Mouse (Mus musculus): Measurements from ENCODE around the gene Clpp. TPM values are rescaled to one million over a fixed set of nuclear protein-coding genes. Genes with fewer than 3 reads are reported as not detected.

Gene Clpp
- polyA plus RNA-seq, 1 experiment, result 185 TPM

DNA sequence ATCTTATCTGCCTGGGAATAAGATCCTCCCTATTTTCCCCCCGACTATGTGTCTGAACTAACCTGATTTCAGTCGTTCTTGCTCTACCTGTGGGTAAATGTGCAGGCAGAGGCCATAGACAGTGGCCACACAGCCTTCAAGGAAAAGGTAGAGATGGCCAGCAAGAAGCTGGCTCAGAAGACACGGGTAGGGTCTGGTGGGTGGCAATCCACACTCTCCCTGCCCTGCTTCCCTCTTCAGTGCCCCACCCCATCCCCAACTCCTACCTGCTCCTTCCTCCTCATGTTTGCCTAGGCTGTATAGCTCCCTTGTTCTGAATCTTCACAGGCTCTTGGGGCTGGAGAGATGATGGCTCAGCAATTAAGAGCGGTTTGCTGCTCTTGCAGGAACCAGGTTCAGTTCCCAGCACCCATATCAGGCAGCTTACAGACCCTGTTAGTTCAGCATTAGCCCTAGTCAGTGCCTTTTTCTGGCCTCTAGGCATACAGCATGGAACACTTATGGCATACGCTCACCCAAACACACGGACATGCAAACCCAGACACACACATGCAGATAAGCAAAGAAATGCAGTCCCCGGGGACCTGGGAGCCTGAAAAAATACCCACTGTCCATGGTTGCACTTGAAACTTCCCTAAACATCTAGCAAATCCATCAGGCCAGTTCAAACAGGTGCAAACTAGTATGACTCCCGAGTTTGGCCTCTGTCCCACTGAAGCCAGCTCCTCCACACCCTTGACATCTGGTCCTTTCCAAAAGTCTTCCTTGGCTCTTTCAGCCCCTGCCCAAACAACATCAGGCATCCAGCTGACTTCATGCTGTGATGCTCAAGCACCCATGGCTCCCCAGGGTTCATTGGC is 13.3 kb upstream of the Clpp start:
- TF ChIP-seq GATA1 (IDR thresholded peaks at IDR 0.05; ENCODE audit: low read length), result no peak

DNA sequence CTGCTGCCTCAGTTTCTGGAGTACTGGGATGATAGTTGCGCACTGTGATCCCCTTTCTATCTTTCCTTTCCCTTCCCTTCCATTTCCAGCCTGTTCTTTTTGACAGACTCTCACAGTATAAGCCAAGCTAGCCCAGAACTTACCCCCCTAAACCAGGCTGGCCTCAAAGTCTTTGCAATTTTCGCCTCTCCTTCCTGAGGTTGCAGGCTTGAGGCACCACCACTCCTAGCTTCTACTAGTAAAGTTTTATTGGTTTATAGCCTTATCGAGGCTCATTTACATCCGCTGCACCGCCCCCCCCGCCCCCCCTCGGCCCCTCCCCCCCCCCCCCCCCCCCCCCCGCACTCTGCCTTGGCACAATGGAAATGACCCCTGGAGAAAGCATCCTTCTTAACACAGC is 10.6 kb upstream of the Clpp start:
- no peak for TF ChIP-seq GATA1 (IDR thresholded peaks at IDR 0.05; ENCODE audit: low read length)

DNA sequence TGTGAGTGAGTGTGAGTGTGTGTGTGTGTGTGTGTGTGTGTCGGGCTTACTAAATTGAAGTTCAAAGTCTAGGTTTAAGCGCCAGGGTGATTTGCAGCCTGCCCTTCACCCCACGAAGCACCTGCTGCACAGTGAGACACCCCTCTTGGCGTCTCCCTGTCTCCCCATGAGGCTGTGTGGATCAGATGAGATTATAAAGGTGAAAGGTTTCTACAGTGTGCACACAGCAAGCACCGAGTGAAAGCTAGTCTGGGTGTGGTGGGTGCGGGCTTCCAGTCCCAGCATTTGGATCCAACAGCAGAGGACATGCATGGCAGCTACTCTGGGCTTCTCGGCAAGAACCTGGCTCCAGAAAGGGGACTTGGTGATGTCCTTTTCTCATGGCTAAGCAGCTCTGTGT is 9.1 kb upstream of the Clpp start:
- TF ChIP-seq GATA1 (IDR thresholded peaks at IDR 0.05; ENCODE audit: low read length), result no peak

GRCm38 (mm10) chr17:56982013-56982412 is 8.1 kb upstream of the Clpp start, which contains the start of gene Acer1:
Gene Acer1 (minus strand): TSS chr17:56982126.
- TF ChIP-seq GATA1 (IDR thresholded peaks at IDR 0.05; ENCODE audit: low read length), result no peak

- TF ChIP-seq GATA1 (IDR thresholded peaks at IDR 0.05; ENCODE audit: low read length), result no peak
These were observed 5.2 kb upstream of the Clpp start for GRCm38 (mm10) chr17:56984886-56985285.

DNA sequence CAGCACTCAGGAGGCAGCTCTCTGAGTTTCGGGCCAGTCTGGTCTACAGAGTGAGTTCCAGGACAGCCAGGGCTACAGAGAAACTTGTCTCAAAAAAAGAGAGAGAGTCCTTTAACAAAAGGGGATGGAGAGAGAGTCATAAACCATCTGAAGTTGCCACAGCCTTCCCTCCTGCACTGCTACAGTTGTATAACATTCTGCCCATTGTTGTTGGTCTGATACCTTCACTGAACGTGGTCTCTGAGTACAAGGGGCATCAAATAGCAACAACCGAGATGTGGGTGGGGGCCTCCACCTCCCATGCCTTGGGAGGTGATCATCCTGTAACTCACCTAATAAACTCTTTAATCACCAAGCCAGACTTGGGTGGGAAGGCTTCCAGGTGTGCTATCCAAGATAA is 4.4 kb upstream of the Clpp start:
- no peak for TF ChIP-seq GATA1 (IDR thresholded peaks at IDR 0.05; ENCODE audit: low read length)

DNA sequence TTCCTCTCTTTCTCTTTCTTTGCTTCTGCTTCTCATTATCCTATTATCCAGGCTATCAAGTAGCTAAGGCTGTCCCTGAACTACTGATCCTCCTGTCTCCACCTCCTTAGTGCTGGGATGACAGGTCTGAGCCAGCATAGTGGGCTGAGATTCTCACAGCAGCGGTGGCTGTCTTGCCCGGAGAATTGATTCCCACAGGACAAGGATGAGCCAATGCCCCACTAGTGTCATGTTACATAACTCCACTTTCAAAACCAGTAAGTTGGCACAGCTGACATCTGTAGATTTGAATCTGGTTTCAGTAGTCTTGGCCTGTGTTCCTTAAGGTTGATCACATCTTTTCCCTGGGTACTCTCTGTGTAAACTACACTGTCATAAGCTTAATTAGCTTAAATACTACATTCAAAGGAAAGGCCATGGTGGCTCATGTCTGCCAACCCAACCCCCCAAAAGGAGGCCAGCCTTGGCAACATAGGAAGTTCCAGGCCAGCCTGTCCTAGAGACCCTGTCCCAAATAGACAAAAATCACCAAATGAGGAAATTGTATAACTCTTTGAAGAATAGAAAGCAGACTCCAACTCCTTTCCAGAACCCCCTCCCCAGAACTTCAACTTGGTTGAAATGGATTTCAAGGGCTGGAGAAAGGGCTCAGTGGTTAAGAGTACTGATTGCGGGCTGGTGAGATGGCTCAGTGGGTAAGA is 3.9 kb upstream of the Clpp start:
- TF ChIP-seq GATA1 (IDR thresholded peaks at IDR 0.05; ENCODE audit: low read length), result no peak

- no peak for TF ChIP-seq GATA1 (IDR thresholded peaks at IDR 0.05; ENCODE audit: low read length)
These were observed 1.7 kb upstream of the Clpp start for GRCm38 (mm10) chr17:56988441-56988840.

- TF ChIP-seq GATA1 (IDR thresholded peaks at IDR 0.05; ENCODE audit: low read length), result no peak
These were observed 1.1 kb upstream of the Clpp start for GRCm38 (mm10) chr17:56988921-56989430.

GRCm38 (mm10) chr17:56989467-56990114 is 514 bp upstream of the Clpp start:
- no peak for TF ChIP-seq GATA1 (IDR thresholded peaks at IDR 0.05; ENCODE audit: low read length)

GRCm38 (mm10) chr17:56990966-56991365 is 861 bp downstream of the Clpp start:
- no peak for TF ChIP-seq GATA1 (IDR thresholded peaks at IDR 0.05; ENCODE audit: low read length)

GRCm38 (mm10) chr17:56995046-56995445 is 4.9 kb downstream of the Clpp start:
- TF ChIP-seq GATA1 (IDR thresholded peaks at IDR 0.05; ENCODE audit: low read length), result no peak

- TF ChIP-seq GATA1 (IDR thresholded peaks at IDR 0.05; ENCODE audit: low read length), result no peak
These were observed 6.4 kb downstream of the Clpp start for GRCm38 (mm10) chr17:56996506-56996905.

- TF ChIP-seq GATA1 (IDR thresholded peaks at IDR 0.05; ENCODE audit: low read length), result no peak
These were observed 7.0 kb downstream of the Clpp start, which contains the start of gene Alkbh7 for GRCm38 (mm10) chr17:56997029-56997667. Gene Alkbh7 (plus strand): TSS chr17:56997339.

DNA sequence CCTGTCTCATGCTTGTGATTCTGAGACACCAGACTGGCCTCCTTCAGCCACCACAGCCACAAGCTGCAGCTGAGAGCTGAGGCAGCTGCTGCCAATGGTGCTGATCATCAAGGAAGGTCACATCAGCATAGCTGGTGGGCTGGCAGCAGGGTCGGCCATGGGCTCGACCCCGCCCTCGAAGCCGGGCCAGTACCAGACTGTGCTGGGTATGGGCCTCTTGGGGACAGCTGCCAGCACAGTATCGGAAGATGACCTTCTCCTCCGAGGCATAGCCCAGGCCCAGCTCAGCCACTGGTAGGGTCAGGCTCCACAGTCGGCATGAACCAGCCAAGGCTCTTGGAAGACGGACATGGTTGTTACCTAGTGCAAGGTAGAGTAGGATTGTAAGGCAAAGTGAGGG is 9.3 kb downstream of the Clpp start:
- TF ChIP-seq GATA1 (IDR thresholded peaks at IDR 0.05; ENCODE audit: low read length), result no peak

Data from G1E-ER4 (cell line).